Mouse (Mus musculus): ENCODE data around the gene B4galnt3.

Gene B4galnt3

GRCm38 (mm10) chr6:120274887-120275286, 19.5 kb downstream of the B4galnt3 start:
- in situ Hi-C loops (cut with MboI, MseI) = no loop called here

GRCm38 (mm10) chr6:120274181-120274580, 20.2 kb downstream of the B4galnt3 start:
- in situ Hi-C loops (cut with MboI, MseI) = no loop called here

- in situ Hi-C loops (cut with MboI, MseI) = no loop called here
Observed at GRCm38 (mm10) chr6:120264151-120264550, 30.2 kb downstream of the B4galnt3 start.

- in situ Hi-C loops (cut with MboI, MseI) = no loop called here
Observed at GRCm38 (mm10) chr6:120263608-120264007, 30.8 kb downstream of the B4galnt3 start.

- in situ Hi-C loops (cut with MboI, MseI) = no loop called here
Observed at GRCm38 (mm10) chr6:120262886-120263531, 31.4 kb downstream of the B4galnt3 start.

GRCm38 (mm10) chr6:120259481-120259880, 34.9 kb downstream of the B4galnt3 start:
- in situ Hi-C loops (cut with MboI, MseI) = no loop called here

GRCm38 (mm10) chr6:120256431-120256935, 37.9 kb downstream of the B4galnt3 start:
- in situ Hi-C loops (cut with MboI, MseI) = no loop called here

- in situ Hi-C loops (cut with MboI, MseI) = no loop called here
Observed at GRCm38 (mm10) chr6:120255701-120256100, 38.7 kb downstream of the B4galnt3 start.

GRCm38 (mm10) chr6:120255144-120255543, 39.2 kb downstream of the B4galnt3 start:
- in situ Hi-C loops (cut with MboI, MseI) = no loop called here

GRCm38 (mm10) chr6:120254640-120255039, 39.7 kb downstream of the B4galnt3 start:
- in situ Hi-C loops (cut with MboI, MseI) = no loop called here

- in situ Hi-C loops (cut with MboI, MseI) = no loop called here
Observed at GRCm38 (mm10) chr6:120252741-120253140, 41.6 kb downstream of the B4galnt3 start.

GRCm38 (mm10) chr6:120251010-120251409, 43.3 kb downstream of the B4galnt3 start:
- in situ Hi-C loops (cut with MboI, MseI) = no loop called here

GRCm38 (mm10) chr6:120249831-120250230, 44.5 kb downstream of the B4galnt3 start:
- in situ Hi-C loops (cut with MboI, MseI) = no loop called here

- in situ Hi-C loops (cut with MboI, MseI) = no loop called here
Observed at GRCm38 (mm10) chr6:120246676-120247075, 47.7 kb downstream of the B4galnt3 start.

- in situ Hi-C loops (cut with MboI, MseI) = no loop called here
Observed at GRCm38 (mm10) chr6:120243250-120243649, 51.1 kb downstream of the B4galnt3 start.

- in situ Hi-C loops (cut with MboI, MseI) = no loop called here
Observed at GRCm38 (mm10) chr6:120242530-120242929, 51.8 kb downstream of the B4galnt3 start.

GRCm38 (mm10) chr6:120241453-120241852, 52.9 kb downstream of the B4galnt3 start:
- in situ Hi-C loops (cut with MboI, MseI) = no loop called here

GRCm38 (mm10) chr6:120240461-120240860, 53.9 kb downstream of the B4galnt3 start:
- in situ Hi-C loops (cut with MboI, MseI) = no loop called here

GRCm38 (mm10) chr6:120235874-120236273, 58.5 kb downstream of the B4galnt3 start:
- in situ Hi-C loops (cut with MboI, MseI) = no loop called here

GRCm38 (mm10) chr6:120232885-120233284, 61.5 kb downstream of the B4galnt3 start:
- in situ Hi-C loops (cut with MboI, MseI) = no loop called here

- in situ Hi-C loops (cut with MboI, MseI) = no loop called here
Observed at GRCm38 (mm10) chr6:120230441-120230840, 63.9 kb downstream of the B4galnt3 start.

GRCm38 (mm10) chr6:120229806-120230205, 64.6 kb downstream of the B4galnt3 start:
- in situ Hi-C loops (cut with MboI, MseI) = no loop called here

- in situ Hi-C loops (cut with MboI, MseI) = no loop called here
Observed at GRCm38 (mm10) chr6:120227068-120227467, 67.3 kb downstream of the B4galnt3 start.

- in situ Hi-C loops (cut with MboI, MseI) = no loop called here
Observed at GRCm38 (mm10) chr6:120225355-120225754, 69.0 kb downstream of the B4galnt3 start.

Data from regulatory T cell (primary cell).